In the genomic region with DNA sequence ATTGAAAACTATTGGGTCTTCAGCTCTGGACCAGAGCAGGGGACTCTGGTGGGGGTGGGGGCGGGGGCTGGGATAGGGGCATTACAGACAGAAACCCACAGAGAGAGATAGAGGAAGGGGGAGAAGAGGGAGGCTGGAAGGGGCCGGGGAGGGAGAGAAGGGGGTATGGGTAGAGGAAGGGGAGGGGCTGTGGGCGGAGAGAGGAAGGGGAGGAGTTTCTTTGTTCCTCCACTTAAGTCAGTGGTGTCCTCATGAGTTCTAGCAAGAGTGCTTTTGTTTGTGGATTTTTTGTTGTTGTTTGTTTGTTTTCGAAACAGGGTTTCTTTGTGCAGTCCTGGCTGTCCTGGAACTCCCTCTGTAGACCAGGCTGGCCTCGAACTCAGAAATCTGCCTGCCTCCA, we compare ENCODE assay signal across 8 mouse cellular contexts. TPM values are rescaled to one million over a fixed set of nuclear protein-coding genes. Genes with fewer than 3 reads are reported as not detected.
DNase-seq lines count a peak whose midpoint lies in the region; ATAC-seq and TF ChIP-seq lines count a peak whose summit lies in the region.

No protein-coding gene starts in this region.

- peak overlapping the region; percentile 38 to 46; a peak in 3 of 4 replicates for H3K4me3 ChIP-seq in liver, embryonic 14.5 days (ENCODE audit: insufficient read depth in 1 of 2, low read depth in 2 of 2, low read length in 2 of 2)

- H3K4me2 ChIP-seq in liver, embryonic 14.5 days (ENCODE audit: low read depth), result peak overlapping the region; percentile 60

- peak; percentile 21 to 51 for DNase-seq in spleen, adult 18-20 months
- DNase-seq in spleen, postnatal 14 days (ENCODE audit: low spot score in 2 of 2), result no peak
- DNase-seq in liver, embryonic 14.5 days (ENCODE audit: low read depth in 3 of 3, low spot score in 3 of 3), result no peak
- no peak for DNase-seq in cerebellum, adult 8-10 months
- no peak for DNase-seq in cerebellum, adult 9-10 months
- DNase-seq in right cerebral cortex, postnatal 36 days (ENCODE audit: low spot score in 2 of 2), result no peak

- H3K9ac ChIP-seq in liver, embryonic 14.5 days (replicated peaks), result no peak overlapping the region

- WGBS in liver, embryonic 14.5 days (ENCODE audit: insufficient replicate concordance), result 21% methylated on average over 5 of the region's 5 CpGs

- no peak overlapping the region for H3K27ac ChIP-seq in liver, embryonic 14.5 days

- TF ChIP-seq CTCF in liver, embryonic 14.5 days (IDR thresholded peaks at IDR 0.05; ENCODE audit: low read depth), result no peak

- H3K27me3 ChIP-seq in liver, embryonic 14.5 days (ENCODE audit: control insufficient read depth, insufficient read depth, low read length), result no peaks in the 10 kb centered on the region

- no peak for TF ChIP-seq EP300 in liver, embryonic 14.5 days (IDR thresholded peaks at IDR 0.05; ENCODE audit: low read depth)

- H3K36me3 ChIP-seq in liver, embryonic 14.5 days (replicated peaks; ENCODE audit: control insufficient read depth, insufficient read depth, low read depth), result no peaks in the 10 kb centered on the region

- ATAC-seq in granulocyte monocyte progenitor cell, adult 5-6 weeks (replicated peaks; ENCODE audit: poor library complexity, severe bottlenecking), result peak; percentile 81
- no peak for ATAC-seq in liver, embryonic 14.5 days (ENCODE audit: insufficient read depth)
- peak; percentile 49; the same call in 1 of the 2 replicates for ATAC-seq in neutrophil, adult 5-6 weeks (ENCODE audit: extremely low read depth, insufficient number of reproducible peaks, low FRiP score, poor library complexity, severe bottlenecking)

- H3K9me3 ChIP-seq in liver, embryonic 14.5 days (ENCODE audit: control insufficient read depth, low read length), result no peaks in the 10 kb centered on the region

- H3K4me1 ChIP-seq in liver, embryonic 14.5 days (replicated peaks; ENCODE audit: control insufficient read depth in 2 of 2, insufficient read depth in 2 of 2, low read length in 1 of 2), result peaks cover 0 to 6% of the 10 kb centered on the region in 2 experiments; a peak in 1 of 4 replicates

RNA-seq across cellular contexts. Expression of gene Cldn14, which starts 35.1 kb away (rescaled TPM):
- total RNA-seq in granulocyte monocyte progenitor cell, adult 5-6 weeks (2014; fragmentation: Nextera tagmentation), result not detected in 2 replicates
- total RNA-seq in granulocyte monocyte progenitor cell, adult 5-6 weeks (2017), result not detected in 2 replicates
- 1.0 and 1.2 TPM in 2 replicates for polyA plus RNA-seq in liver, embryonic 14.5 days (2012; rRNA removed)
- polyA plus RNA-seq in liver, embryonic 14.5 days (2014; fragmentation: Nextera tagmentation; extraction: Ambion mirVana), result 1.2 and 2.3 TPM in 2 replicates
- total RNA-seq in neutrophil, adult 5-6 weeks (2017), result not detected in 2 replicates

Comparison
In these comparisons a context has a peak if more than half of its experiments do, and no peak if none do; other contexts are left out.
1. DNase-seq: peak in spleen, adult 18-20 months (2 of 2); none in spleen, postnatal 14 days (0 of 2), liver, embryonic 14.5 days (0 of 3), cerebellum, adult 8-10 months (single experiment), cerebellum, adult 9-10 months (single experiment) and right cerebral cortex, postnatal 36 days (0 of 2).